ENCODE assay signal across 8 mouse cellular contexts in the genomic region with DNA sequence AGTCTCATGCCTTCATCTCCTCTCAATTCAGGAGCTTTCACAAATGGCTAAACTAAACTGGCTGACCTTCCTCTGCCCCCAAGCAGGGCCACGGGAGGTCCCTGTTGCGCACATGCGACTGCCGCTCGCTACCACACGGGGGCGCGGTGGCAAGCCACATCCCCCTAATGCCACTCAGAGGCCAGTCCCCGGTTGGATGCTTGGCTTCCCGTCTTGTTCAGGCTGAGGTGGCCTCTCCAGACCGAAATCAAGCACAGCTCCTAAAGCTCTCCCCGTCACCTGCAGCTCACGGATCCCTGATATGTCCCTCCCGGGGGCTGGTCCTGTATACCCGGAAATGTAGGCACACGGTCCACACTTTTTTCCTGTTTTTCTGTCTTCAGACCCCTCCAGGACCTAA. TPM values are rescaled to one million over a fixed set of nuclear protein-coding genes. Genes with fewer than 3 reads are reported as not detected.
DNase-seq lines count a peak whose midpoint lies in the region; ATAC-seq and TF ChIP-seq lines count a peak whose summit lies in the region.

No protein-coding gene starts in this region.

- ATAC-seq in lung, embryonic 14.5 days (ENCODE audit: insufficient read depth) = peak; percentile 45

- H3K9ac ChIP-seq in ES-E14 (ENCODE audit: insufficient read depth, low read depth, low read length, poor library complexity, severe bottlenecking) = no peak overlapping the region; the same call in 1 of the 2 replicates
- no peak overlapping the region for H3K9ac ChIP-seq in lung, embryonic 14.5 days

- peaks cover 0 to 7% of the 10 kb centered on the region in 2 experiments; a peak in 2 of 4 replicates for H3K4me1 ChIP-seq in ES-E14 (ENCODE audit: control insufficient read depth in 2 of 2, insufficient read depth in 2 of 2, low read length in 2 of 2, poor library complexity in 1 of 2)
- peaks cover 54% of the 10 kb centered on the region for H3K4me1 ChIP-seq in hindbrain, embryonic 10.5 days (replicated peaks)
- peaks cover 8% of the 10 kb centered on the region for H3K4me1 ChIP-seq in lung, embryonic 14.5 days (ENCODE audit: insufficient read depth)
- H3K4me1 ChIP-seq in olfactory bulb, adult 2 months (ENCODE audit: control insufficient read depth, insufficient read depth, low read length) = peaks cover 27% of the 10 kb centered on the region

- peaks cover 77% of the 10 kb centered on the region for H3K27me3 ChIP-seq in hindbrain, embryonic 10.5 days (ENCODE audit: insufficient read depth, poor library complexity, severe bottlenecking)
- peaks cover 34% of the 10 kb centered on the region for H3K27me3 ChIP-seq in lung, embryonic 14.5 days (ENCODE audit: insufficient read depth, low read length)

- peak overlapping the region; percentile 100 for H3K4me2 ChIP-seq in lung, embryonic 14.5 days

- H3K36me3 ChIP-seq in ES-E14 (ENCODE audit: control insufficient read depth, insufficient read depth, low read length, poor library complexity, severe bottlenecking) = no peaks in the 10 kb centered on the region
- H3K36me3 ChIP-seq in hindbrain, embryonic 10.5 days = no peaks in the 10 kb centered on the region
- H3K36me3 ChIP-seq in lung, embryonic 14.5 days (ENCODE audit: insufficient read depth) = no peaks in the 10 kb centered on the region

- WGBS in hindbrain, embryonic 10.5 days = 1% methylated on average over 16 of the region's 16 CpGs
- WGBS in lung, embryonic 14.5 days = 1% methylated on average over 16 of the region's 16 CpGs
- WGBS in olfactory bulb, adult 2 months = 2% methylated on average over 16 of the region's 16 CpGs

- peak; percentile 63 for DNase-seq in ES-E14 (ENCODE audit: low read depth, low spot score)
- peak; percentile 85 for DNase-seq in cerebellum, adult 8-10 months
- DNase-seq in frontal cortex, adult 2 months (ENCODE audit: extremely low spot score in 1 of 2, low spot score in 1 of 2) = peak; percentile 71 to 88
- peak; percentile 90 for DNase-seq in hindbrain, embryonic 10.5 days (ENCODE audit: low spot score)
- DNase-seq in layer of hippocampus, adult 8-10 months (ENCODE audit: low spot score in 2 of 2) = peak; percentile 83 to 85
- DNase-seq in lung, embryonic 14.5 days = peak; percentile 94
- peak; percentile 51 to 60 for DNase-seq in thymus, adult 18-20 months

- TF ChIP-seq CTCF in lung, embryonic 14.5 days (IDR thresholded peaks at IDR 0.05; ENCODE audit: low read depth) = peak; percentile 99
- TF ChIP-seq CTCF in olfactory bulb, adult 2 months (IDR thresholded peaks at IDR 0.05; ENCODE audit: insufficient read depth, low read depth, low read length) = peak; percentile 82

- H3K27ac ChIP-seq in ES-E14 (ENCODE audit: insufficient read depth, low read depth, low read length, poor library complexity, severe bottlenecking) = no peak overlapping the region
- H3K27ac ChIP-seq in hindbrain, embryonic 10.5 days = peak overlapping the region; percentile 80
- no peak overlapping the region for H3K27ac ChIP-seq in lung, embryonic 14.5 days (ENCODE audit: low read depth)
- H3K27ac ChIP-seq in olfactory bulb, adult 2 months (ENCODE audit: insufficient read depth, low read depth, low read length) = peak overlapping the region; percentile 19; the same call in 1 of the 2 replicates

- no peak for TF ChIP-seq POLR2A in olfactory bulb, adult 2 months (IDR thresholded peaks at IDR 0.05; ENCODE audit: insufficient read depth, low read depth, low read length)

- in situ Hi-C loops in ES-E14 (cut with MboI; ENCODE audit: low sequenced_read_pairs in 2 of 2, unreplicated experiment in 2 of 2) = no loop called here

- H3K9me3 ChIP-seq in ES-E14 (ENCODE audit: control insufficient read depth, insufficient read depth, low read depth, low read length) = no peaks in the 10 kb centered on the region
- H3K9me3 ChIP-seq in hindbrain, embryonic 10.5 days = no peaks in the 10 kb centered on the region
- no peaks in the 10 kb centered on the region for H3K9me3 ChIP-seq in lung, embryonic 14.5 days (ENCODE audit: low read depth, low read length)

- H3K4me3 ChIP-seq in ES-E14 (ENCODE audit: insufficient read depth in 1 of 2, low read depth in 1 of 2, low read length in 2 of 2, poor library complexity in 1 of 2, severe bottlenecking in 1 of 2) = peak overlapping the region in 1 of 2 experiments; percentile 42; a peak in 1 of 4 replicates
- H3K4me3 ChIP-seq in hindbrain, embryonic 10.5 days = peak overlapping the region; percentile 77
- H3K4me3 ChIP-seq in lung, embryonic 14.5 days (ENCODE audit: low read depth, low read length) = peak overlapping the region; percentile 33
- H3K4me3 ChIP-seq in olfactory bulb, adult 2 months (ENCODE audit: insufficient read depth, low read depth, low read length) = peak overlapping the region; percentile 79

TF ChIP-seq in ES-E14, 5 proteins besides CTCF, POLR2A, EP300 and RAD21:
- TF ChIP-seq ZNF384 (IDR thresholded peaks at IDR 0.05; ENCODE audit: low read depth, low read length) (no peak), ZC3H11A (IDR thresholded peaks at IDR 0.05; ENCODE audit: borderline replicate concordance, low read depth, low read length) (0 out of 2 replicates have a peak, but pooled peaks have one; percentile 14)
TF ChIP-seq in ES-E14: peak in this region for 1.

RNA-seq across cellular contexts. Expression of a gene that starts 1.1 kb away (rescaled TPM):
- 0.98 and 1.6 TPM in 2 replicates for total RNA-seq in ES-E14 (2012; rRNA removed)
- polyA plus RNA-seq in frontal cortex, adult 2 months (2012; rRNA removed) = 377 and 384 TPM in 2 replicates
- polyA plus RNA-seq in hindbrain, embryonic 10.5 days (2016; fragmentation: Nextera tagmentation; extraction: Ambion mirVana) = 17.8 and 19.1 TPM in 2 replicates
- 100 to 1,000 TPM; 162 to 181 (median 170) TPM for total RNA-seq in layer of hippocampus, adult 8-10 months (2022)
- polyA plus RNA-seq in lung, embryonic 14.5 days (2014; fragmentation: Nextera tagmentation; extraction: Ambion mirVana) = 3.9 and 4.4 TPM in 2 replicates
- polyA plus RNA-seq in olfactory bulb, adult 2 months (2012; ENCODE audit: insufficient read depth, insufficient read length, low replicate concordance, missing spikeins) = not detected in 2 replicates

RNA-seq across cellular contexts. Expression of a gene that starts 27.0 kb away (rescaled TPM):
- total RNA-seq in ES-E14 (2012; rRNA removed) = 0.53 and 1.0 TPM in 2 replicates
- polyA plus RNA-seq in frontal cortex, adult 2 months (2012; rRNA removed) = 10.3 and 10.6 TPM in 2 replicates
- polyA plus RNA-seq in hindbrain, embryonic 10.5 days (2016; fragmentation: Nextera tagmentation; extraction: Ambion mirVana) = 3.0 and 3.2 TPM in 2 replicates
- 1 to 10 TPM; 5.6 to 8.5 (median 7.1) TPM for total RNA-seq in layer of hippocampus, adult 8-10 months (2022)
- 0.76 and 0.82 TPM in 2 replicates for polyA plus RNA-seq in lung, embryonic 14.5 days (2014; fragmentation: Nextera tagmentation; extraction: Ambion mirVana)
- polyA plus RNA-seq in olfactory bulb, adult 2 months (2012; ENCODE audit: insufficient read depth, insufficient read length, low replicate concordance, missing spikeins) = not detected in 2 replicates

RNA-seq across cellular contexts. Expression of a gene that starts 37.7 kb away (rescaled TPM):
- 2.9 and 4.2 TPM in 2 replicates for total RNA-seq in ES-E14 (2012; rRNA removed)
- 49.3 and 57.7 TPM in 2 replicates for polyA plus RNA-seq in frontal cortex, adult 2 months (2012; rRNA removed)
- polyA plus RNA-seq in hindbrain, embryonic 10.5 days (2016; fragmentation: Nextera tagmentation; extraction: Ambion mirVana) = 104 and 125 TPM in 2 replicates
- 10 to 100 TPM; 43.0 to 51.1 (median 47.0) TPM for total RNA-seq in layer of hippocampus, adult 8-10 months (2022)
- 105 and 109 TPM in 2 replicates for polyA plus RNA-seq in lung, embryonic 14.5 days (2014; fragmentation: Nextera tagmentation; extraction: Ambion mirVana)
- polyA plus RNA-seq in olfactory bulb, adult 2 months (2012; ENCODE audit: insufficient read depth, insufficient read length, low replicate concordance, missing spikeins) = not detected in 2 replicates

RNA-seq across cellular contexts. Expression of a gene that starts 57.8 kb away (rescaled TPM):
- 21.9 and 24.4 TPM in 2 replicates for total RNA-seq in ES-E14 (2012; rRNA removed)
- polyA plus RNA-seq in frontal cortex, adult 2 months (2012; rRNA removed) = 44.2 and 44.8 TPM in 2 replicates
- polyA plus RNA-seq in hindbrain, embryonic 10.5 days (2016; fragmentation: Nextera tagmentation; extraction: Ambion mirVana) = 14.3 and 16.0 TPM in 2 replicates
- 10 to 100 TPM; 56.3 to 67.6 (median 63.0) TPM for total RNA-seq in layer of hippocampus, adult 8-10 months (2022)
- polyA plus RNA-seq in lung, embryonic 14.5 days (2014; fragmentation: Nextera tagmentation; extraction: Ambion mirVana) = 8.3 and 8.6 TPM in 2 replicates
- polyA plus RNA-seq in olfactory bulb, adult 2 months (2012; ENCODE audit: insufficient read depth, insufficient read length, low replicate concordance, missing spikeins) = not detected in 2 replicates

Comparison
In these comparisons a context has a peak if more than half of its experiments do, and no peak if none do; other contexts are left out.
1. H3K27ac ChIP-seq: peak in hindbrain, embryonic 10.5 days (single experiment) and olfactory bulb, adult 2 months (single experiment); none in ES-E14 (single experiment) and lung, embryonic 14.5 days (single experiment).
2. Peak in every context shown above with its lines, with median percentiles within 50 percentile points of each other: DNase-seq.